Mouse (Mus musculus): ENCODE results near the gene Morn5. TPM values are rescaled to one million over a fixed set of nuclear protein-coding genes. Genes with fewer than 3 reads are reported as not detected.

Gene Morn5
- polyA plus RNA-seq, 1 experiment from 2014 or later: 1.1 TPM

GRCm38 (mm10) chr2:36126795-36127429 is 77.7 kb downstream of the Morn5 start:
- Histone ChIP-seq H3K9ac (replicated peaks) (no peak overlapping the region), H3K36me3 (peaks cover 73% of the 10 kb centered on the region), H3K9me3 (no peaks in the 10 kb centered on the region), H3K4me3 (no peak overlapping the region), H3K4me2 (replicated peaks) (no peak overlapping the region), H3K4me1 (no peaks in the 10 kb centered on the region), H3K27ac (replicated peaks) (no peak overlapping the region), H3K27me3 (no peaks in the 10 kb centered on the region)
- WGBS: 94% methylated on average over 9 of the region's 9 CpGs
- ATAC-seq (ENCODE audit: low FRiP score, low read depth): no peak

GRCm38 (mm10) chr2:36127973-36128372 is 78.7 kb downstream of the Morn5 start:
- no peaks in the 10 kb centered on the region for H3K4me1 ChIP-seq
- H3K36me3 ChIP-seq: peaks cover 73% of the 10 kb centered on the region
- H3K9ac ChIP-seq (replicated peaks): no peak overlapping the region
- H3K4me3 ChIP-seq: no peak overlapping the region
- WGBS: 84% methylated on average over 4 of the region's 4 CpGs
- H3K4me2 ChIP-seq (replicated peaks): no peak overlapping the region
- H3K27ac ChIP-seq (replicated peaks): no peak overlapping the region
- H3K9me3 ChIP-seq: no peaks in the 10 kb centered on the region
- ATAC-seq (ENCODE audit: low FRiP score, low read depth): no peak
- H3K27me3 ChIP-seq: no peaks in the 10 kb centered on the region

- ATAC-seq (ENCODE audit: low FRiP score, low read depth): no peak
- H3K27me3 ChIP-seq: no peaks in the 10 kb centered on the region
- no peak overlapping the region for H3K4me3 ChIP-seq
- no peaks in the 10 kb centered on the region for H3K4me1 ChIP-seq
- no peak overlapping the region for H3K27ac ChIP-seq (replicated peaks)
- H3K36me3 ChIP-seq: peaks cover 73% of the 10 kb centered on the region
- 93% methylated on average over 3 of the region's 3 CpGs for WGBS
- H3K9ac ChIP-seq (replicated peaks): no peak overlapping the region
- H3K9me3 ChIP-seq: no peaks in the 10 kb centered on the region
- no peak overlapping the region for H3K4me2 ChIP-seq (replicated peaks)
Measured at GRCm38 (mm10) chr2:36129051-36129450, 79.8 kb downstream of the Morn5 start.

Other genes starting within 250 kb of the Morn5 start
- 4.2 and 5.0 TPM in 2 replicates for gene Ttll11, start 69.5 kb upstream of the Morn5 start, polyA plus RNA-seq (2016; fragmentation: Nextera tagmentation; extraction: Ambion mirVana)
- 161 and 178 TPM in 2 replicates for gene Ndufa8, start 52 bp upstream of the Morn5 start, polyA plus RNA-seq (2016; fragmentation: Nextera tagmentation; extraction: Ambion mirVana)
- gene Lhx6, start 56.0 kb downstream of the Morn5 start, polyA plus RNA-seq (2016; fragmentation: Nextera tagmentation; extraction: Ambion mirVana): 2.5 TPM in 2 replicates
- gene Mrrf, start 86.9 kb downstream of the Morn5 start, polyA plus RNA-seq (2016; fragmentation: Nextera tagmentation; extraction: Ambion mirVana): 19.0 and 25.5 TPM in 2 replicates
- 125 and 128 TPM in 2 replicates for gene Rbm18, start 87.3 kb downstream of the Morn5 start, polyA plus RNA-seq (2016; fragmentation: Nextera tagmentation; extraction: Ambion mirVana)
- gene Ptgs1, start 181.0 kb downstream of the Morn5 start, polyA plus RNA-seq (2016; fragmentation: Nextera tagmentation; extraction: Ambion mirVana): 3.9 and 4.4 TPM in 2 replicates

Data from midbrain, embryonic 12.5 days (tissue).